Mouse (Mus musculus) kidney, embryonic 14.5 days (tissue): ENCODE measurements around the gene Ap3m1. TPM values are rescaled to one million over a fixed set of nuclear protein-coding genes. Genes with fewer than 3 reads are reported as not detected.

Experiments used
- polyA plus RNA-seq: library from polyadenylated mRNA; unstranded; fragments of >200 nt; fragmentation: Nextera tagmentation; extraction: Ambion mirVana; gene quantifications from 2 replicates; pipeline ENCODE4 v1.2.1, GENCODE M21; 2014

Gene Ap3m1
- polyA plus RNA-seq, 1 experiment from 2014 or later: 89.8 TPM

Other genes with a start within 250 kb of the Ap3m1 start
- 3.7 and 4.2 TPM in 2 replicates for gene Plau, start 215.8 kb downstream of the Ap3m1 start, polyA plus RNA-seq
- gene Vcl, start 123.1 kb downstream of the Ap3m1 start, polyA plus RNA-seq: 19.1 and 42.4 TPM in 2 replicates
- 155 and 156 TPM in 2 replicates for gene Adk, start 66 bp upstream of the Ap3m1 start, polyA plus RNA-seq